Mouse (Mus musculus): ENCODE measurements at regions not wholly inside any gene's neighbourhood (a gene's known extent, or its start where the extent isn't known, plus 50 kb on each side); places are given as distances from the start of the nearest gene placed in this dataset.

- in situ Hi-C loops (cut with MseI, MboI): no loop called here
Observed at GRCm38 (mm10) chr7:129814149-129814860, 222.6 kb downstream of the Wdr11 start.

GRCm38 (mm10) chr7:129818833-129819232, 227.2 kb downstream of the Wdr11 start:
- in situ Hi-C loops (cut with MseI, MboI): no loop called here

- in situ Hi-C loops (cut with MseI, MboI): no loop called here
Observed at GRCm38 (mm10) chr7:129819651-129820050, 228.0 kb downstream of the Wdr11 start.

- in situ Hi-C loops (cut with MseI, MboI): no loop called here
Observed at GRCm38 (mm10) chr7:129828970-129829369, 237.3 kb downstream of the Wdr11 start.

- in situ Hi-C loops (cut with MseI, MboI): no loop called here
Observed at GRCm38 (mm10) chr7:129832830-129833229, 241.2 kb downstream of the Wdr11 start.

GRCm38 (mm10) chr7:129842303-129843122, 250.8 kb downstream of the Wdr11 start:
- in situ Hi-C loops (cut with MseI, MboI): no loop called here

- in situ Hi-C loops (cut with MseI, MboI): no loop called here
Observed at GRCm38 (mm10) chr7:129847136-129847535, 255.5 kb downstream of the Wdr11 start.

- in situ Hi-C loops (cut with MseI, MboI): no loop called here
Observed at GRCm38 (mm10) chr7:129853596-129853995, 261.9 kb downstream of the Wdr11 start.

GRCm38 (mm10) chr7:129854942-129855341, 263.3 kb downstream of the Wdr11 start:
- in situ Hi-C loops (cut with MseI, MboI): no loop called here

GRCm38 (mm10) chr7:129862966-129863365, 271.3 kb downstream of the Wdr11 start:
- in situ Hi-C loops (cut with MseI, MboI): no loop called here

GRCm38 (mm10) chr7:129865536-129865935, 273.9 kb downstream of the Wdr11 start:
- in situ Hi-C loops (cut with MseI, MboI): no loop called here

GRCm38 (mm10) chr7:129872208-129872790, 280.6 kb downstream of the Wdr11 start:
- in situ Hi-C loops (cut with MseI, MboI): no loop called here

- in situ Hi-C loops (cut with MseI, MboI): no loop called here
Observed at GRCm38 (mm10) chr7:129876202-129876851, 284.7 kb downstream of the Wdr11 start.

- in situ Hi-C loops (cut with MseI, MboI): no loop called here
Observed at GRCm38 (mm10) chr7:129876852-129877223, 285.2 kb downstream of the Wdr11 start.

GRCm38 (mm10) chr7:129896291-129896690, 304.6 kb downstream of the Wdr11 start:
- in situ Hi-C loops (cut with MseI, MboI): no loop called here

- in situ Hi-C loops (cut with MseI, MboI): no loop called here
Observed at GRCm38 (mm10) chr7:129897511-129897910, 305.8 kb downstream of the Wdr11 start.

GRCm38 (mm10) chr7:129902256-129902655, 310.6 kb downstream of the Wdr11 start:
- in situ Hi-C loops (cut with MseI, MboI): loop anchor here in 1 of 2 experiments (25.0 kb wide), 1 partner anchor 240 kb away; no protein-coding TSS in a partner anchor

- in situ Hi-C loops (cut with MseI, MboI): loop anchor here in 1 of 2 experiments (25.0 kb wide), 1 partner anchor 241 kb away; no protein-coding TSS in a partner anchor
Observed at GRCm38 (mm10) chr7:129903126-129903525, 311.5 kb downstream of the Wdr11 start.

- in situ Hi-C loops (cut with MseI, MboI): loop anchor here in 1 of 2 experiments (25.0 kb wide), 1 partner anchor 244 kb away; no protein-coding TSS in a partner anchor
Observed at GRCm38 (mm10) chr7:129906131-129906530, 314.5 kb downstream of the Wdr11 start.

- in situ Hi-C loops (cut with MseI, MboI): loop anchor here in 1 of 2 experiments (25.0 kb wide), 1 partner anchor 247 kb away; no protein-coding TSS in a partner anchor
Observed at GRCm38 (mm10) chr7:129908826-129909225, 317.2 kb downstream of the Wdr11 start.

- in situ Hi-C loops (cut with MseI, MboI): loop anchor here in 1 of 2 experiments (25.0 kb wide), 1 partner anchor 247 kb away; no protein-coding TSS in a partner anchor
Observed at GRCm38 (mm10) chr7:129909730-129910129, 318.1 kb downstream of the Wdr11 start.
